Mouse (Mus musculus) kidney, adult 2 months (tissue): ENCODE measurements around the gene Nfatc3. TPM values are rescaled to one million over a fixed set of nuclear protein-coding genes. Genes with fewer than 3 reads are reported as not detected.

Source experiments
- DNase-seq: peaks from one replicate; pipeline ENCODE4 v3.0.0; 2021
- H3K27ac ChIP-seq: fragments of 200-500 bp; 2 replicates; pipeline ENCODE4 v1.5.1; 2012; ENCODE audit warnings: low read depth, low read length, control low read depth, inconsistent platforms; ENCODE audit not compliant: insufficient read depth
- H3K27me3 ChIP-seq: fragments of 200-500 bp; replicated peaks from 2 replicates; pipeline ENCODE4 v1.6.1; 2012; ENCODE audit warnings: mild to moderate bottlenecking, moderate library complexity, low read length, inconsistent platforms; ENCODE audit not compliant: control insufficient read depth, insufficient read depth
- H3K36me3 ChIP-seq: fragments of 200-500 bp; 2 replicates; pipeline ENCODE4 v1.6.1; 2012; ENCODE audit warnings: mild to moderate bottlenecking, moderate library complexity, low read length, inconsistent platforms; ENCODE audit not compliant: control insufficient read depth, insufficient read depth
- H3K4me1 ChIP-seq: fragments of 200-500 bp; 2 replicates; pipeline ENCODE4 v1.6.1; 2011; ENCODE audit warnings: low read length; ENCODE audit not compliant: control insufficient read depth, insufficient read depth
- H3K4me3 ChIP-seq: fragments of 200-500 bp; 2 replicates; pipeline ENCODE4 v1.5.1; 2011; ENCODE audit warnings: mild to moderate bottlenecking, low read depth, low read length, control low read depth; ENCODE audit not compliant: insufficient read depth
- CTCF ChIP-seq: fragments of 200-500 bp; conservative IDR thresholded peaks from 2 replicates; pipeline ENCODE4 v1.5.1; 2011; ENCODE audit warnings: low read depth, mild to moderate bottlenecking, control low read depth, low read length, moderate library complexity, mixed read lengths; ENCODE audit not compliant: insufficient read depth, insufficient read length
- POLR2A ChIP-seq: fragments of 200-500 bp; IDR thresholded peaks from one replicate; pipeline ENCODE4 v1.6.1; 2011; ENCODE audit warnings: low read depth, low read length, control low read depth
- WGBS: fragments of 180-500 bp; shearing (Covaris S2); methylation state at CpG from one replicate; pipeline ENCODE4 v1.1.7; 2018; 5-methylcytosine and 5-hydroxymethylcytosine counted together
- polyA plus RNA-seq: library from polyadenylated mRNA; depleted of rRNA; stranded (reverse); fragments of >200 nt; gene quantifications from 2 replicates; pipeline ENCODE4 v1.2.3, GENCODE M21; 2012; rRNA removed

The Nfatc3 gene
- polyA plus RNA-seq, 1 experiment: 19.5 TPM

- no peaks in the 10 kb centered on the region for H3K4me1 ChIP-seq
- H3K27ac ChIP-seq: no peak overlapping the region
- TF ChIP-seq POLR2A: no peak
- no peak for TF ChIP-seq CTCF
- H3K4me3 ChIP-seq: peak overlapping the region; percentile 86
- peak; percentile 15 for DNase-seq
- 1% methylated on average over 53 of the region's 54 CpGs for WGBS
- H3K36me3 ChIP-seq: no peaks in the 10 kb centered on the region
- no peaks in the 10 kb centered on the region for H3K27me3 ChIP-seq
Measured at GRCm38 (mm10) chr8:106169017-106169933, 110.6 kb downstream of the Nfatc3 start.

GRCm38 (mm10) chr8:106169934-106170480, 111.4 kb downstream of the Nfatc3 start:
- H3K27me3 ChIP-seq: no peaks in the 10 kb centered on the region
- no peak for DNase-seq
- H3K36me3 ChIP-seq: no peaks in the 10 kb centered on the region
- H3K4me1 ChIP-seq: no peaks in the 10 kb centered on the region
- TF ChIP-seq CTCF (no peak), POLR2A (no peak)
- WGBS: 23% methylated on average over 6 of the region's 6 CpGs
- no peak overlapping the region for H3K4me3 ChIP-seq
- H3K27ac ChIP-seq: no peak overlapping the region

GRCm38 (mm10) chr8:106173566-106173965, 114.9 kb downstream of the Nfatc3 start:
- H3K4me1 ChIP-seq: no peaks in the 10 kb centered on the region
- TF ChIP-seq CTCF (no peak), POLR2A (no peak)
- 88% methylated on average over 3 of the region's 3 CpGs for WGBS

GRCm38 (mm10) chr8:106176891-106177290, 118.3 kb downstream of the Nfatc3 start:
- peak; percentile 13 for DNase-seq
- no peak overlapping the region for H3K4me3 ChIP-seq
- H3K27ac ChIP-seq: no peak overlapping the region
- no peaks in the 10 kb centered on the region for H3K4me1 ChIP-seq
- TF ChIP-seq POLR2A: no peak
- no peak for TF ChIP-seq CTCF
- 39% methylated on average over 1 of the region's 1 CpGs for WGBS
- no peaks in the 10 kb centered on the region for H3K36me3 ChIP-seq
- H3K27me3 ChIP-seq: no peaks in the 10 kb centered on the region

More at GRCm38 (mm10) chr8:106173566-106173965, 114.9 kb downstream of the Nfatc3 start:
- no peak overlapping the region for H3K27ac ChIP-seq
- no peak overlapping the region for H3K4me3 ChIP-seq
- no peaks in the 10 kb centered on the region for H3K27me3 ChIP-seq
- DNase-seq: no peak
- no peaks in the 10 kb centered on the region for H3K36me3 ChIP-seq

- H3K4me1 ChIP-seq: no peaks in the 10 kb centered on the region
- TF ChIP-seq POLR2A (no peak), CTCF (no peak)
- H3K27ac ChIP-seq: no peak overlapping the region
- WGBS: 69% methylated on average over 1 of the region's 1 CpGs
- DNase-seq: no peak
- no peaks in the 10 kb centered on the region for H3K27me3 ChIP-seq
- no peaks in the 10 kb centered on the region for H3K36me3 ChIP-seq
- no peak overlapping the region for H3K4me3 ChIP-seq
Measured at GRCm38 (mm10) chr8:106177594-106177993, 119.0 kb downstream of the Nfatc3 start.

- H3K27me3 ChIP-seq: no peaks in the 10 kb centered on the region
- H3K36me3 ChIP-seq: no peaks in the 10 kb centered on the region
- WGBS: 80% methylated on average over 2 of the region's 2 CpGs
- no peaks in the 10 kb centered on the region for H3K4me1 ChIP-seq
- H3K4me3 ChIP-seq: no peak overlapping the region
- no peak for TF ChIP-seq CTCF
- TF ChIP-seq POLR2A: no peak
- DNase-seq: no peak
- no peak overlapping the region for H3K27ac ChIP-seq
Measured at GRCm38 (mm10) chr8:106178428-106178827, 119.8 kb downstream of the Nfatc3 start.

Other genes with a start within 250 kb of the Nfatc3 start
- 22.1 and 24.8 TPM in 2 replicates for gene Ranbp10, start 231.5 kb upstream of the Nfatc3 start, polyA plus RNA-seq
- gene Tsnaxip1, start 231.1 kb upstream of the Nfatc3 start, polyA plus RNA-seq: 0.05 TPM in 1 of 2 replicates, not detected in the other
- gene Cenpt, start 205.6 kb upstream of the Nfatc3 start, polyA plus RNA-seq: 6.7 and 7.3 TPM in 2 replicates
- 41.5 and 45.3 TPM in 2 replicates for gene Thap11, start 203.7 kb upstream of the Nfatc3 start, polyA plus RNA-seq
- 34.5 and 61.6 TPM in 2 replicates for gene Nutf2, start 198.3 kb upstream of the Nfatc3 start, polyA plus RNA-seq
- gene Edc4, start 178.0 kb upstream of the Nfatc3 start, polyA plus RNA-seq: 38.5 and 47.9 TPM in 2 replicates
- gene Nrn1l, start 165.3 kb upstream of the Nfatc3 start, polyA plus RNA-seq: 0.77 and 1.1 TPM in 2 replicates
- gene Pskh1, start 158.4 kb upstream of the Nfatc3 start, polyA plus RNA-seq: 44.9 and 51.0 TPM in 2 replicates
- gene Ctrl, start 125.0 kb upstream of the Nfatc3 start, polyA plus RNA-seq: 1.0 and 1.5 TPM in 2 replicates
- gene Psmb10, start 120.4 kb upstream of the Nfatc3 start, polyA plus RNA-seq: 71.2 and 88.0 TPM in 2 replicates
- 2.2 and 2.4 TPM in 2 replicates for gene Lcat, start 115.5 kb upstream of the Nfatc3 start, polyA plus RNA-seq
- 30.9 and 33.5 TPM in 2 replicates for gene Slc12a4, start 92.7 kb upstream of the Nfatc3 start, polyA plus RNA-seq
- gene Dpep3, start 79.4 kb upstream of the Nfatc3 start, polyA plus RNA-seq: 0.05 and 0.10 TPM in 2 replicates
- 10.2 and 11.6 TPM in 2 replicates for gene Dus2, start 67.5 kb upstream of the Nfatc3 start, polyA plus RNA-seq
- gene Dpep2nb, start 52.9 kb upstream of the Nfatc3 start, polyA plus RNA-seq: 0.06 TPM in 1 of 2 replicates, not detected in the other
- 8.0 and 8.4 TPM in 2 replicates for gene Ddx28, start 47.0 kb upstream of the Nfatc3 start, polyA plus RNA-seq
- 31.0 and 34.3 TPM in 2 replicates for gene Esrp2, start 78.1 kb downstream of the Nfatc3 start, polyA plus RNA-seq
- 9.4 and 10.2 TPM in 2 replicates for gene Pla2g15, start 91.6 kb downstream of the Nfatc3 start, polyA plus RNA-seq
- gene Slc7a6, start 110.0 kb downstream of the Nfatc3 start, polyA plus RNA-seq: 8.2 and 9.8 TPM in 2 replicates
- gene Slc7a6os, start 152.1 kb downstream of the Nfatc3 start, polyA plus RNA-seq: 10.0 and 11.3 TPM in 2 replicates
- 17.3 and 17.7 TPM in 2 replicates for gene Prmt7, start 152.1 kb downstream of the Nfatc3 start, polyA plus RNA-seq